7 mouse cellular contexts compared by ENCODE assay signal in genomic region chr13:108041358-108041757, GRCm38 (mm10). TPM values are rescaled to one million over a fixed set of nuclear protein-coding genes. Genes with fewer than 3 reads are reported as not detected.
A peak's percentile ranks its signal among the peaks of the same experiment; 100 is the strongest.
DNase-seq lines count a peak whose midpoint lies in the region; ATAC-seq and TF ChIP-seq lines count a peak whose summit lies in the region.

No protein-coding gene starts in this region.

- TF ChIP-seq POLR2A in cerebellum, adult 2 months (IDR thresholded peaks at IDR 0.05; ENCODE audit: borderline replicate concordance, insufficient read depth, low read length), result no peak

- peak; percentile 78 for TF ChIP-seq CTCF in cerebellum, adult 2 months (IDR thresholded peaks at IDR 0.05; ENCODE audit: borderline replicate concordance, insufficient read depth, low read depth, low read length)

- H3K27me3 ChIP-seq in cerebellum, adult 2 months (ENCODE audit: control insufficient read depth, insufficient read depth, low read length), result no peaks in the 10 kb centered on the region
- H3K27me3 ChIP-seq in intestine, embryonic 14.5 days (replicated peaks; ENCODE audit: control insufficient read depth, insufficient read depth, low read length), result no peaks in the 10 kb centered on the region
- H3K27me3 ChIP-seq in midbrain, embryonic 13.5 days, result peaks cover 6% of the 10 kb centered on the region; the same call in 1 of the 2 replicates

- H3K4me3 ChIP-seq in cerebellum, adult 2 months (replicated peaks; ENCODE audit: insufficient read depth, low read depth, low read length), result no peak overlapping the region
- no peak overlapping the region for H3K4me3 ChIP-seq in intestine, embryonic 14.5 days (ENCODE audit: low read depth, low read length)
- no peak overlapping the region for H3K4me3 ChIP-seq in midbrain, embryonic 13.5 days (replicated peaks)

- peak; percentile 71 for DNase-seq in T-cell, adult 2 months (ENCODE audit: low spot score)
- DNase-seq in cerebellum, adult 2 months, result peak; percentile 60 to 68
- DNase-seq in frontal cortex, postnatal 14 days (ENCODE audit: low spot score in 2 of 2), result peak; percentile 48 to 60
- peak; percentile 72 for DNase-seq in intestine, embryonic 14.5 days (ENCODE audit: low spot score)
- peak; percentile 77 to 78 for DNase-seq in left cerebral cortex, postnatal 10 days (ENCODE audit: extremely low spot score in 1 of 2, low spot score in 2 of 2)
- peak; percentile 64 to 68 for DNase-seq in spleen, adult 18-20 months

- peak; percentile 44; the same call in 1 of the 2 replicates for ATAC-seq in intestine, embryonic 14.5 days (replicated peaks; ENCODE audit: low FRiP score, low TSS enrichment, low read depth)
- ATAC-seq in midbrain, embryonic 13.5 days, result peak; percentile 57

- no peak overlapping the region for H3K27ac ChIP-seq in cerebellum, adult 2 months (ENCODE audit: insufficient read depth, low read length)
- no peak overlapping the region for H3K27ac ChIP-seq in intestine, embryonic 14.5 days (ENCODE audit: low read depth)
- no peak overlapping the region for H3K27ac ChIP-seq in midbrain, embryonic 13.5 days

- H3K9me3 ChIP-seq in intestine, embryonic 14.5 days (ENCODE audit: control insufficient read depth, low read length), result no peaks in the 10 kb centered on the region
- H3K9me3 ChIP-seq in midbrain, embryonic 13.5 days, result no peaks in the 10 kb centered on the region

- WGBS in cerebellum, adult 2 months, result 3% methylated on average over 7 of the region's 7 CpGs
- WGBS in intestine, embryonic 14.5 days, result 5% methylated on average over 7 of the region's 7 CpGs
- WGBS in midbrain, embryonic 13.5 days, result 1% methylated on average over 7 of the region's 7 CpGs

- no peaks in the 10 kb centered on the region for H3K36me3 ChIP-seq in intestine, embryonic 14.5 days (ENCODE audit: control insufficient read depth, insufficient read depth, low read length)
- H3K36me3 ChIP-seq in midbrain, embryonic 13.5 days, result no peaks in the 10 kb centered on the region

- intact Hi-C loops in left cerebral cortex, postnatal 10 days (cut with DNase I), result loop anchor here (5.0 to 10.0 kb wide), 4 partner anchors 111 to 937 kb away; no protein-coding TSS in a partner anchor

- H3K9ac ChIP-seq in intestine, embryonic 14.5 days (ENCODE audit: low read length), result no peak overlapping the region
- H3K9ac ChIP-seq in midbrain, embryonic 13.5 days (replicated peaks), result no peak overlapping the region

- 0 out of 2 replicates have a peak overlapping the region, but pooled peaks have one; percentile 9 for H3K4me2 ChIP-seq in intestine, embryonic 14.5 days (ENCODE audit: low read length)
- H3K4me2 ChIP-seq in midbrain, embryonic 13.5 days (replicated peaks), result peak overlapping the region; percentile 19; the same call in 1 of the 2 replicates

- H3K4me1 ChIP-seq in cerebellum, adult 2 months (ENCODE audit: control insufficient read depth, insufficient read depth, low read length), result no peaks in the 10 kb centered on the region
- peaks cover 25% of the 10 kb centered on the region for H3K4me1 ChIP-seq in intestine, embryonic 14.5 days (replicated peaks; ENCODE audit: control insufficient read depth, insufficient read depth, low read length)
- peaks cover 38% of the 10 kb centered on the region for H3K4me1 ChIP-seq in midbrain, embryonic 13.5 days (replicated peaks)

RNA-seq across cellular contexts. Expression of gene Smim15, which starts 2.9 kb away (rescaled TPM):
- 55.9 and 56.0 TPM in 2 replicates for polyA plus RNA-seq in cerebellum, adult 2 months (2012; rRNA removed)
- polyA plus RNA-seq in intestine, embryonic 14.5 days (2014; fragmentation: Nextera tagmentation; extraction: Ambion mirVana), result 50.7 and 57.6 TPM in 2 replicates
- 10 to 100 TPM; 34.3 to 35.6 TPM for total RNA-seq in left cerebral cortex, postnatal 10 days (2021)
- polyA plus RNA-seq in midbrain, embryonic 13.5 days (2015; fragmentation: Nextera tagmentation; extraction: Ambion mirVana), result 41.2 and 41.4 TPM in 2 replicates
